Mouse (Mus musculus): ENCODE measurements around the gene Negr1. TPM values are rescaled to one million over a fixed set of nuclear protein-coding genes. Genes with fewer than 3 reads are reported as not detected.

Gene Negr1
- polyA plus RNA-seq, 1 experiment from 2014 or later = not detected

DNA sequence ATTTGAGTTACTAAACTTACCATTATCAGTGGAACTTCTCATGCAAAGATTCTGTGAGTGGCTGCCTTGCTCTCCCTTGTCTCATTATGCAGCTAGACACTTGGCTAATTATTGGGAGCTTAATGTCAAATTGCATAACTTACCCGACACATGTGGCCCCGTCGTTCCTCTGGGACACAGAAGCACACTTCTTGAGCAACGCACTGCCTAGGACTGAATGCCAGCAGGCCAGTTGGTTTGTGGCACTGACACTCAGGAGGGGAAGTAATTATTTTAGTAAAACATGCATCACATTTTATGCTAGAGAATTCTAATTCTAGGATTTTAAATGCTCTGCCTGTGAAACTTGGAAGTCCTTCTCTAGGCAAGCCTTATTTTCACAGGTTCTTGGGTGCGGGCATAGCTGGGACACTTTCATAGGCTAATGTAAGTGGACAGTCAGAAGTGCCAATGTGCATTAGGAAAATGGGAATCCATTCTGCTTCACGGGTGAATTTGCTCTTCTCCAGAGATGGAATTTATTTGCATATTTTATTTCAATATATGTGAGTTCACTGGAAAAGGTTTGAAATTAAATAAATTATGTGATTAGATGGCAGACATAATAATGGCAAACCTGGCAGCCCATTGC lies 234.6 kb downstream of the Negr1 start:
- Histone ChIP-seq H3K4me3 (ENCODE audit: low read depth, low read length) (no peak overlapping the region), H3K9ac (replicated peaks) (no peak overlapping the region), H3K27ac (ENCODE audit: low read depth) (no peak overlapping the region), H3K9me3 (ENCODE audit: low read length) (no peaks in the 10 kb centered on the region), H3K27me3 (ENCODE audit: insufficient read depth, low read length) (no peaks in the 10 kb centered on the region), H3K4me2 (ENCODE audit: low read depth, low read length) (no peak overlapping the region), H3K36me3 (replicated peaks; ENCODE audit: insufficient read depth, low read length) (no peaks in the 10 kb centered on the region), H3K4me1 (ENCODE audit: insufficient read depth) (no peaks in the 10 kb centered on the region)
- WGBS (ENCODE audit: insufficient replicate concordance) = 68% methylated on average over 6 of the region's 6 CpGs
- ATAC-seq (no peak), DNase-seq (no peak)
- TF ChIP-seq CTCF (IDR thresholded peaks at IDR 0.05; ENCODE audit: low read depth) = no peak
- TF ChIP-seq EP300 (IDR thresholded peaks at IDR 0.05; ENCODE audit: low read depth) = no peak

DNA sequence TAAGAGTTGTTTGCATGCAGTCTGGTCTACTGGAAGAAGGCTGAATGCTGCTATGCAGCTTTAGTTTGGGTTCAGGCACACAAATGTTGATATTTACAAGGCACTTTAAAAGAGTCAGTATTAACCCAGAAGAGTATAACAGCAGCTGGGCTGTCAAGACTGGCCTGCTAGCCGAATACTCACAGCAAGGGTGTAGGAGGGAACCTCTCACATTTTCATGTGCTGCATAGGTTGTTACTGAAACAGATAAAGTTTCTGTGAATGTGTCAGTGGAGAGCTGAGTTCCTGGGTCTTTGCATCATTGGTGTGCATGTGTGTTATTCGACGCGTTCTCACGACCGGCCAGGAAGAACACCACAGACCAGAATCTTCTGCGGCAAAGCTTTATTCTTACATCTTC lies 237.6 kb downstream of the Negr1 start:
- TF ChIP-seq EP300 (IDR thresholded peaks at IDR 0.05; ENCODE audit: low read depth) = no peak
- no peak for TF ChIP-seq CTCF (IDR thresholded peaks at IDR 0.05; ENCODE audit: low read depth)
- no peak overlapping the region for H3K4me2 ChIP-seq (ENCODE audit: low read depth, low read length)
- no peak overlapping the region for H3K9ac ChIP-seq (replicated peaks)
- no peak overlapping the region for H3K27ac ChIP-seq (ENCODE audit: low read depth)
- ATAC-seq (no peak), DNase-seq (no peak)
- H3K36me3 ChIP-seq (replicated peaks; ENCODE audit: insufficient read depth, low read length) = no peaks in the 10 kb centered on the region
- 90% methylated on average over 7 of the region's 7 CpGs for WGBS (ENCODE audit: insufficient replicate concordance)
- no peaks in the 10 kb centered on the region for H3K27me3 ChIP-seq (ENCODE audit: insufficient read depth, low read length)
- no peak overlapping the region for H3K4me3 ChIP-seq (ENCODE audit: low read depth, low read length)
- H3K9me3 ChIP-seq (ENCODE audit: low read length) = no peaks in the 10 kb centered on the region
- no peaks in the 10 kb centered on the region for H3K4me1 ChIP-seq (ENCODE audit: insufficient read depth)

DNA sequence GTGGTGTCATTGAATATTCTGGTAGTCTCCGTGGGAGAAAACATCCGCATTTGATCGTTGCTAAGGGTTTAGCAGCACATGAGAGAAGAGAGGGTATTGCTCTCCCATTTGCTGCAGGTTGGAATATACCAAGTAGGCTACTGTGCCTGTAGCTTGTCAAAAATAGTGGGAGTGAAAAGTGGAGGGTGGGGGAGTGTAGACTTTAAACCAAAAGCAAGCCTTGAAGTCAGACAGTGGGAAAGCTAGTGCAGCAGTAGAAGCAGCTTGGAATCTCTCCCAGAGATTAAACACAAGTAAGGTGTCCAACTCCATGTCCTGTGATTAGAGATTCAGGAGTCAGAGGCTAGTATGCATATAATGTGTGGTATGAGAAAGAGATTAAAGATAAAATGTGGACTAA lies 248.2 kb downstream of the Negr1 start:
- Histone ChIP-seq H3K4me1 (ENCODE audit: insufficient read depth) (no peaks in the 10 kb centered on the region), H3K9ac (replicated peaks) (no peak overlapping the region), H3K27me3 (ENCODE audit: insufficient read depth, low read length) (no peaks in the 10 kb centered on the region), H3K27ac (ENCODE audit: low read depth) (no peak overlapping the region), H3K9me3 (ENCODE audit: low read length) (no peaks in the 10 kb centered on the region), H3K36me3 (replicated peaks; ENCODE audit: insufficient read depth, low read length) (no peaks in the 10 kb centered on the region), H3K4me3 (ENCODE audit: low read depth, low read length) (no peak overlapping the region), H3K4me2 (ENCODE audit: low read depth, low read length) (no peak overlapping the region)
- ATAC-seq = no peak
- TF ChIP-seq CTCF (IDR thresholded peaks at IDR 0.05; ENCODE audit: low read depth) (no peak), EP300 (IDR thresholded peaks at IDR 0.05; ENCODE audit: low read depth) (no peak)
- WGBS (ENCODE audit: insufficient replicate concordance) = 79% methylated on average over 3 of the region's 3 CpGs
- no peak for DNase-seq

DNA sequence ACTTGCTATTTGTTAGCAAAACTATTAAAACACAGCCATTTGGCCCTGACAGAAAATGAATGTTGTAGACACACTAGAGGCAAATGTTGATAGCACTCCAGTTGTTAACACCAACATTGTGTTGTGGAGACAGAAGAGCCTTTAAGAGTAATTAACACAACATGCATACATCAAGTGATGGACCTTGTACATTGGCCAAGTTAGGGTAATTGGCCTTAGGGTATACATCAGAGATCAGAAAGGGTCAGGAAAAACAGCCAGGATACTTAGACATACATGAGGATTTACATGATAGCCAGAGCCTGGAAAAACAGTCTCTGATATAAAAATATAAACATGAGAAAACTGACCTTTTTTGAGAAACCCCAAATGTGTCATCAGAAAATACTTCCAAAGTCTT lies 255.3 kb downstream of the Negr1 start:
- H3K4me3 ChIP-seq (ENCODE audit: low read depth, low read length) = no peak overlapping the region
- H3K4me1 ChIP-seq (ENCODE audit: insufficient read depth) = no peaks in the 10 kb centered on the region
- H3K27ac ChIP-seq (ENCODE audit: low read depth) = no peak overlapping the region
- ATAC-seq (no peak), DNase-seq (no peak)
- TF ChIP-seq EP300 (IDR thresholded peaks at IDR 0.05; ENCODE audit: low read depth) = no peak
- TF ChIP-seq CTCF (IDR thresholded peaks at IDR 0.05; ENCODE audit: low read depth) = no peak
- no peaks in the 10 kb centered on the region for H3K27me3 ChIP-seq (ENCODE audit: insufficient read depth, low read length)
- H3K9me3 ChIP-seq (ENCODE audit: low read length) = no peaks in the 10 kb centered on the region
- H3K4me2 ChIP-seq (ENCODE audit: low read depth, low read length) = no peak overlapping the region
- H3K36me3 ChIP-seq (replicated peaks; ENCODE audit: insufficient read depth, low read length) = no peaks in the 10 kb centered on the region
- H3K9ac ChIP-seq (replicated peaks) = no peak overlapping the region

DNA sequence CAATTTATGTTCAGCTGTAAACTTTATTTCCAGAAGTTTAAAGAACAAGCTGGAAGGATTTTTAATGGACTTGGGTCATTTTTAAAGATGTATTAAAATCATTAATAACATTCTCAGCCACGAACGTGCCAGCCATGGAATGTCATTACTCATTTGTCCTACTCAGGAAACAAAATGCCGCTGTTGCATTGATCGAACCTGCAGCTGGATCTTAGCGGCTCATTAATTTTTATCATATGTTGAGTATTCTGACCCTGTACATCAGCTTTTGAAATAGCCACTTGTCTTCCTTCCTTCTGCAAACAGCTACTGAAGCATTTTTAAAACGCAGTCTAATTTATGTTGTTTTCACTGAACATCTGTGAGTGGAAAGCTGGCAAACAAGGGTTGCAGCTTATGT lies 255.9 kb downstream of the Negr1 start:
- H3K27ac ChIP-seq (ENCODE audit: low read depth) = no peak overlapping the region
- H3K9me3 ChIP-seq (ENCODE audit: low read length) = no peaks in the 10 kb centered on the region
- no peaks in the 10 kb centered on the region for H3K27me3 ChIP-seq (ENCODE audit: insufficient read depth, low read length)
- WGBS (ENCODE audit: insufficient replicate concordance) = 70% methylated on average over 6 of the region's 6 CpGs
- H3K4me2 ChIP-seq (ENCODE audit: low read depth, low read length) = no peak overlapping the region
- H3K4me3 ChIP-seq (ENCODE audit: low read depth, low read length) = no peak overlapping the region
- TF ChIP-seq EP300 (IDR thresholded peaks at IDR 0.05; ENCODE audit: low read depth) = no peak
- no peak overlapping the region for H3K9ac ChIP-seq (replicated peaks)
- no peaks in the 10 kb centered on the region for H3K4me1 ChIP-seq (ENCODE audit: insufficient read depth)
- no peaks in the 10 kb centered on the region for H3K36me3 ChIP-seq (replicated peaks; ENCODE audit: insufficient read depth, low read length)
- DNase-seq = no peak
- no peak for ATAC-seq

DNA sequence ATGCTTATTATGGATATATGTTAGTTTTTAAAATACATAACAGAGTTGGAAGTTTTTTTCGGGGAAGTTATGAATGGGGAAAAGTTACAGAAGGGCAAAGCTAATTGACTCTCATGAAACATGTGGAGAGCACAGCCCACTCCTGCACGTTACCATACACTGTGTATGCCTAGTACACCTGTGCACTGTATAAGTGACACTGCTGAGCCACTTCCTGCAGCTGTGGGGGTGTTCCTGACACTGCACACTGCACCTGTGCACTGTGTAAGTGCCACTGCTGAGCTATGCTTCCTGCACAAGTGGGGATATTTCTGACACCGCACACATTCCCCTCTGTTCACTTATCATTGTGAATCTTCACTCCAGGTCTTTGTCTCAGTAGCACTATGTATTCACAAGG lies 261.4 kb downstream of the Negr1 start:
- Histone ChIP-seq H3K27ac (ENCODE audit: low read depth) (no peak overlapping the region), H3K4me3 (ENCODE audit: low read depth, low read length) (no peak overlapping the region)

DNA sequence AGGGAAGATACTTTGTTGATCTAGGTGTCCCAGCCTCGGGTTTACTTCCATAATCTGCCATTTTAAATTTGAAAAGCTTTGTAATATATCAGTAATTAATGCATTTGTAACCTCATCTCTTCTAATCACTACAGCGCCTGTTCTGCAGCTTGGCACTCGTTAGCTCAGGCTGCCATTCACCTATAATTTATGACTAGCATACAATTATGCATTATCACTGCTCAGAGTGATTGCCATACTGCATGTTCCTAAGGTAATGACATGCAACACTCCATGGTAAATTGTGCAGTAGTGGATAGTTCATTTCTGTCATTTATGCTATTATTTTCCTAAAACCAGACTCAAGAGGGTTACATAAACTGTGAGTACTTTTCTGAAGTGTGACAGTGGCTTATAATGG lies 272.3 kb downstream of the Negr1 start:
- Histone ChIP-seq H3K4me2 (ENCODE audit: low read depth, low read length) (no peak overlapping the region), H3K4me1 (ENCODE audit: insufficient read depth) (no peaks in the 10 kb centered on the region), H3K9ac (replicated peaks) (no peak overlapping the region), H3K4me3 (ENCODE audit: low read depth, low read length) (no peak overlapping the region), H3K27ac (ENCODE audit: low read depth) (no peak overlapping the region), H3K36me3 (replicated peaks; ENCODE audit: insufficient read depth, low read length) (no peaks in the 10 kb centered on the region), H3K27me3 (ENCODE audit: insufficient read depth, low read length) (no peaks in the 10 kb centered on the region), H3K9me3 (ENCODE audit: low read length) (no peaks in the 10 kb centered on the region)
- DNase-seq (no peak), ATAC-seq (no peak)
- TF ChIP-seq EP300 (IDR thresholded peaks at IDR 0.05; ENCODE audit: low read depth) = no peak
- 64% methylated on average over 3 of the region's 3 CpGs for WGBS (ENCODE audit: insufficient replicate concordance)

More for the DNA sequence above, 261.4 kb downstream of the Negr1 start:
- H3K36me3 ChIP-seq (replicated peaks; ENCODE audit: insufficient read depth, low read length) = no peaks in the 10 kb centered on the region
- no peak overlapping the region for H3K4me2 ChIP-seq (ENCODE audit: low read depth, low read length)
- ATAC-seq (no peak), DNase-seq (no peak)
- H3K27me3 ChIP-seq (ENCODE audit: insufficient read depth, low read length) = no peaks in the 10 kb centered on the region
- no peak for TF ChIP-seq CTCF (IDR thresholded peaks at IDR 0.05; ENCODE audit: low read depth)
- TF ChIP-seq EP300 (IDR thresholded peaks at IDR 0.05; ENCODE audit: low read depth) = no peak
- no peaks in the 10 kb centered on the region for H3K9me3 ChIP-seq (ENCODE audit: low read length)
- WGBS (ENCODE audit: insufficient replicate concordance) = 64% methylated on average over 3 of the region's 3 CpGs
- no peaks in the 10 kb centered on the region for H3K4me1 ChIP-seq (ENCODE audit: insufficient read depth)
- no peak overlapping the region for H3K9ac ChIP-seq (replicated peaks)

Data from liver, postnatal 0 days (tissue).